Mouse (Mus musculus): ENCODE results near the gene Zbtb46.

Zbtb46 gene

GRCm38 (mm10) chr2:181420903-181421638 lies 38.2 kb downstream of the Zbtb46 start:
- H3K9me3 ChIP-seq (ENCODE audit: low read length): no peaks in the 10 kb centered on the region
- no peaks in the 10 kb centered on the region for H3K27me3 ChIP-seq (ENCODE audit: insufficient read depth, low read length)
- no peak overlapping the region for H3K4me3 ChIP-seq (replicated peaks; ENCODE audit: low read length)
- H3K4me1 ChIP-seq (replicated peaks; ENCODE audit: low read depth, low read length): peaks cover 7% of the 10 kb centered on the region; the same call in 1 of the 2 replicates
- TF ChIP-seq NANOG (IDR thresholded peaks at IDR 0.05; ENCODE audit: borderline replicate concordance, low read length) (no peak), CTCF (conservative IDR thresholded peaks at IDR 0.05; ENCODE audit: low read length) (no peak), POU5F1 (IDR thresholded peaks at IDR 0.05; ENCODE audit: borderline replicate concordance, low read length) (no peak)
- H3K36me3 ChIP-seq (ENCODE audit: insufficient read depth, low read length): peaks cover 17% of the 10 kb centered on the region

- no peaks in the 10 kb centered on the region for H3K27me3 ChIP-seq (ENCODE audit: insufficient read depth, low read length)
- H3K4me3 ChIP-seq (replicated peaks; ENCODE audit: low read length): no peak overlapping the region
- H3K4me1 ChIP-seq (replicated peaks; ENCODE audit: low read depth, low read length): peaks cover 7% of the 10 kb centered on the region; the same call in 1 of the 2 replicates
- peaks cover 17% of the 10 kb centered on the region for H3K36me3 ChIP-seq (ENCODE audit: insufficient read depth, low read length)
- no peaks in the 10 kb centered on the region for H3K9me3 ChIP-seq (ENCODE audit: low read length)
- TF ChIP-seq NANOG (IDR thresholded peaks at IDR 0.05; ENCODE audit: borderline replicate concordance, low read length) (no peak), CTCF (conservative IDR thresholded peaks at IDR 0.05; ENCODE audit: low read length) (no peak), POU5F1 (IDR thresholded peaks at IDR 0.05; ENCODE audit: borderline replicate concordance, low read length) (no peak)
Observed at GRCm38 (mm10) chr2:181420426-181420825, 38.8 kb downstream of the Zbtb46 start.

- Histone ChIP-seq H3K36me3 (ENCODE audit: insufficient read depth, low read length) (peaks cover 17% of the 10 kb centered on the region), H3K9me3 (ENCODE audit: low read length) (no peaks in the 10 kb centered on the region), H3K4me1 (replicated peaks; ENCODE audit: low read depth, low read length) (peaks cover 7% of the 10 kb centered on the region; the same call in 1 of the 2 replicates), H3K27me3 (ENCODE audit: insufficient read depth, low read length) (no peaks in the 10 kb centered on the region), H3K4me3 (replicated peaks; ENCODE audit: low read length) (no peak overlapping the region)
- TF ChIP-seq CTCF (conservative IDR thresholded peaks at IDR 0.05; ENCODE audit: low read length) (no peak), NANOG (IDR thresholded peaks at IDR 0.05; ENCODE audit: borderline replicate concordance, low read length) (no peak), POU5F1 (IDR thresholded peaks at IDR 0.05; ENCODE audit: borderline replicate concordance, low read length) (no peak)
Observed at GRCm38 (mm10) chr2:181419359-181419758, 39.9 kb downstream of the Zbtb46 start.

GRCm38 (mm10) chr2:181415945-181416344 lies 43.3 kb downstream of the Zbtb46 start:
- H3K4me1 ChIP-seq (replicated peaks; ENCODE audit: low read depth, low read length): peaks cover 16% of the 10 kb centered on the region
- H3K36me3 ChIP-seq (ENCODE audit: insufficient read depth, low read length): peaks cover 6% of the 10 kb centered on the region; the same call in 1 of the 2 replicates
- H3K27me3 ChIP-seq (ENCODE audit: insufficient read depth, low read length): no peaks in the 10 kb centered on the region
- no peak overlapping the region for H3K4me3 ChIP-seq (replicated peaks; ENCODE audit: low read length)
- TF ChIP-seq CTCF (conservative IDR thresholded peaks at IDR 0.05; ENCODE audit: low read length) (no peak), NANOG (IDR thresholded peaks at IDR 0.05; ENCODE audit: borderline replicate concordance, low read length) (no peak), POU5F1 (IDR thresholded peaks at IDR 0.05; ENCODE audit: borderline replicate concordance, low read length) (no peak)
- H3K9me3 ChIP-seq (ENCODE audit: low read length): no peaks in the 10 kb centered on the region

- Histone ChIP-seq H3K4me1 (replicated peaks; ENCODE audit: low read depth, low read length) (peaks cover 28% of the 10 kb centered on the region), H3K9me3 (ENCODE audit: low read length) (no peaks in the 10 kb centered on the region), H3K27me3 (ENCODE audit: insufficient read depth, low read length) (no peaks in the 10 kb centered on the region), H3K4me3 (replicated peaks; ENCODE audit: low read length) (no peak overlapping the region), H3K36me3 (ENCODE audit: insufficient read depth, low read length) (peaks cover 6% of the 10 kb centered on the region; the same call in 1 of the 2 replicates)
- TF ChIP-seq NANOG (IDR thresholded peaks at IDR 0.05; ENCODE audit: borderline replicate concordance, low read length) (no peak), CTCF (conservative IDR thresholded peaks at IDR 0.05; ENCODE audit: low read length) (no peak), POU5F1 (IDR thresholded peaks at IDR 0.05; ENCODE audit: borderline replicate concordance, low read length) (no peak)
Observed at GRCm38 (mm10) chr2:181413141-181413540, 46.1 kb downstream of the Zbtb46 start.

- Histone ChIP-seq H3K4me1 (replicated peaks; ENCODE audit: low read depth, low read length) (peaks cover 28% of the 10 kb centered on the region), H3K27me3 (ENCODE audit: insufficient read depth, low read length) (no peaks in the 10 kb centered on the region), H3K36me3 (ENCODE audit: insufficient read depth, low read length) (peaks cover 6% of the 10 kb centered on the region; the same call in 1 of the 2 replicates), H3K9me3 (ENCODE audit: low read length) (no peaks in the 10 kb centered on the region), H3K4me3 (replicated peaks; ENCODE audit: low read length) (no peak overlapping the region)
- TF ChIP-seq NANOG (IDR thresholded peaks at IDR 0.05; ENCODE audit: borderline replicate concordance, low read length) (no peak), CTCF (conservative IDR thresholded peaks at IDR 0.05; ENCODE audit: low read length) (peak; percentile 36)
Observed at GRCm38 (mm10) chr2:181410760-181411473, 48.3 kb downstream of the Zbtb46 start.

GRCm38 (mm10) chr2:181409643-181410042 lies 49.6 kb downstream of the Zbtb46 start:
- no peak for TF ChIP-seq POU5F1 (IDR thresholded peaks at IDR 0.05; ENCODE audit: borderline replicate concordance, low read length)
- no peak for TF ChIP-seq CTCF (conservative IDR thresholded peaks at IDR 0.05; ENCODE audit: low read length)
- no peak for TF ChIP-seq NANOG (IDR thresholded peaks at IDR 0.05; ENCODE audit: borderline replicate concordance, low read length)
- no peak overlapping the region for H3K4me3 ChIP-seq (replicated peaks; ENCODE audit: low read length)
- peaks cover 6% of the 10 kb centered on the region; the same call in 1 of the 2 replicates for H3K36me3 ChIP-seq (ENCODE audit: insufficient read depth, low read length)
- H3K4me1 ChIP-seq (replicated peaks; ENCODE audit: low read depth, low read length): peaks cover 28% of the 10 kb centered on the region
- no peaks in the 10 kb centered on the region for H3K27me3 ChIP-seq (ENCODE audit: insufficient read depth, low read length)
- no peaks in the 10 kb centered on the region for H3K9me3 ChIP-seq (ENCODE audit: low read length)

GRCm38 (mm10) chr2:181403722-181404121 lies 55.5 kb downstream of the Zbtb46 start:
- no peaks in the 10 kb centered on the region for H3K36me3 ChIP-seq (ENCODE audit: insufficient read depth, low read length)
- TF ChIP-seq POU5F1 (IDR thresholded peaks at IDR 0.05; ENCODE audit: borderline replicate concordance, low read length): no peak
- no peak for TF ChIP-seq CTCF (conservative IDR thresholded peaks at IDR 0.05; ENCODE audit: low read length)
- no peak for TF ChIP-seq NANOG (IDR thresholded peaks at IDR 0.05; ENCODE audit: borderline replicate concordance, low read length)
- H3K4me1 ChIP-seq (replicated peaks; ENCODE audit: low read depth, low read length): peaks cover 11% of the 10 kb centered on the region; the same call in 1 of the 2 replicates
- H3K9me3 ChIP-seq (ENCODE audit: low read length): no peaks in the 10 kb centered on the region
- H3K27me3 ChIP-seq (ENCODE audit: insufficient read depth, low read length): no peaks in the 10 kb centered on the region
- H3K4me3 ChIP-seq (replicated peaks; ENCODE audit: low read length): no peak overlapping the region

Data from E14TG2a.4 (cell line).